Mouse (Mus musculus) CH12.LX (cell line): Measurements from ENCODE around the gene Alox12b. TPM values are rescaled to one million over a fixed set of nuclear protein-coding genes. Genes with fewer than 3 reads are reported as not detected.
A peak's percentile ranks its signal among the peaks of the same experiment; 100 is the strongest.

Source experiments
- DNase-seq: peaks from one replicate; pipeline ENCODE4 v3.0.0-alpha.2; 2013; ENCODE audit errors: extremely low read depth
- H3K27ac ChIP-seq: 2 replicates; pipeline ENCODE4 v1.5.1; 2012; ENCODE audit warnings: low read depth, mild to moderate bottlenecking, control low read depth, moderate library complexity; ENCODE audit not compliant: insufficient read depth
- H3K27me3 ChIP-seq: replicated peaks from 2 replicates; pipeline ENCODE3; 2012; ENCODE audit warnings: inconsistent platforms
- H3K36me3 ChIP-seq, 2 experiments: replicated peaks in 1 of 2; 2 replicates each; pipeline versions ENCODE3 to v1.6.1; 2012; ENCODE audit warnings: inconsistent platforms in 1 of 2, low read length in 1 of 2, mild to moderate bottlenecking in 1 of 2, mixed read lengths in 1 of 2, moderate library complexity in 1 of 2; ENCODE audit not compliant: control insufficient read depth in 1 of 2, insufficient read depth in 1 of 2
- H3K4me1 ChIP-seq, 2 experiments: 2 replicates each; pipeline ENCODE4 v1.6.1; 2012; ENCODE audit warnings: inconsistent platforms in 1 of 2, moderate library complexity in 1 of 2; ENCODE audit not compliant: insufficient read depth in 2 of 2, control insufficient read depth in 1 of 2
- H3K4me2 ChIP-seq: 2 replicates; pipeline ENCODE4 v1.6.1; 2012; ENCODE audit warnings: low read depth, mild to moderate bottlenecking, control low read depth; ENCODE audit not compliant: poor library complexity, insufficient read depth, severe bottlenecking
- H3K4me3 ChIP-seq, 3 experiments: fragments of 150-350 bp in 1 of 3; sonication (generic) in 1 of 3; replicated peaks in 1 of 3; 2 replicates each; pipeline versions ENCODE3 to v1.5.1; 2011 to 2012; ENCODE audit warnings: low read depth in 2 of 3, low read length in 2 of 3, mild to moderate bottlenecking in 2 of 3, moderate library complexity in 2 of 3, control low read depth in 1 of 3, improper control_type of control experiment in 1 of 3, inconsistent platforms in 1 of 3, mixed read lengths in 1 of 3; ENCODE audit not compliant: poor library complexity in 1 of 3
- H3K79me2 ChIP-seq: replicated peaks from 2 replicates; pipeline ENCODE4 v1.6.1; 2012; ENCODE audit warnings: mild to moderate bottlenecking, moderate library complexity; ENCODE audit not compliant: control insufficient read depth, poor library complexity, insufficient read depth, severe bottlenecking; ENCODE audit errors: extremely low read depth
- H3K9ac ChIP-seq: 2 replicates; pipeline ENCODE4 v1.6.1; 2012; ENCODE audit warnings: low read depth, mild to moderate bottlenecking, control low read depth, moderate library complexity; ENCODE audit not compliant: insufficient read depth
- H3K9me3 ChIP-seq: replicated peaks from 2 replicates; pipeline ENCODE3; 2012; ENCODE audit warnings: low read length, inconsistent platforms, mixed read lengths
- BHLHE40 ChIP-seq: IDR thresholded peaks from 2 replicates; pipeline ENCODE4 v1.6.1; 2011; ENCODE audit warnings: mild to moderate bottlenecking, low read depth, low read length, improper control_type of control experiment
- EP300 ChIP-seq: IDR thresholded peaks from 2 replicates; pipeline ENCODE4 v1.6.1; 2011; ENCODE audit warnings: low read length, improper control_type of control experiment
- ETS1 ChIP-seq: conservative IDR thresholded peaks from 2 replicates; pipeline ENCODE4 v1.6.1; 2012; ENCODE audit warnings: low read depth, mild to moderate bottlenecking, inconsistent platforms, low read length, improper control_type of control experiment, moderate library complexity
- HCFC1 ChIP-seq: IDR thresholded peaks from 2 replicates; pipeline ENCODE4 v1.6.1; 2012; ENCODE audit warnings: low read depth, mild to moderate bottlenecking, inconsistent platforms, low read length, improper control_type of control experiment
- IRF4 ChIP-seq: IDR thresholded peaks from 2 replicates; pipeline ENCODE4 v1.6.1; 2014; ENCODE audit warnings: low read depth, mild to moderate bottlenecking, inconsistent platforms, low read length, improper control_type of control experiment
- JUND ChIP-seq: conservative IDR thresholded peaks from 2 replicates; pipeline ENCODE4 v1.6.1; 2011; ENCODE audit warnings: low read depth, low read length, improper control_type of control experiment
- TBP ChIP-seq: conservative IDR thresholded peaks from 2 replicates; pipeline ENCODE4 v1.6.1; 2011; ENCODE audit warnings: low read depth, low read length, improper control_type of control experiment
- dilution Hi-C: fragments of 300-500 bp; cut with MboI; formaldehyde crosslinking; loops from 2 replicates; pipeline ENCODE4 v1.14.3; 2020; ENCODE audit warnings: low sequenced_read_pairs; ENCODE audit not compliant: extremely low pct_unique_long_range_greater_than_20kb, extremely low pct_ligation_motif_present
- in situ Hi-C: fragments of 300-500 bp; cut with MboI; formaldehyde crosslinking; loops from 3 replicates; pipeline ENCODE4 v1.14.3; 2019; ENCODE audit warnings: low sequenced_read_pairs, low pct_ligation_motif_present, low pct_unique_long_range_greater_than_20kb, mixed read lengths
- polyA plus RNA-seq: library from polyadenylated mRNA; unstranded; fragments of >175 nt; gene quantifications from 2 replicates; pipeline ENCODE4 v1.2.1, GENCODE M21; 2012; ENCODE audit warnings: low read depth; ENCODE audit not compliant: insufficient read length
- total RNA-seq, 2 experiments: library from RNA; depleted of rRNA; stranded (reverse); fragments of 300-350 nt in 1 of 2; fragments of >200 nt in 1 of 2; gene quantifications; 2 replicates each; pipeline ENCODE4 v1.2.3; 2012 to 2014

Gene Alox12b
- total and polyA plus RNA-seq, 3 experiments, result not detected

DNA sequence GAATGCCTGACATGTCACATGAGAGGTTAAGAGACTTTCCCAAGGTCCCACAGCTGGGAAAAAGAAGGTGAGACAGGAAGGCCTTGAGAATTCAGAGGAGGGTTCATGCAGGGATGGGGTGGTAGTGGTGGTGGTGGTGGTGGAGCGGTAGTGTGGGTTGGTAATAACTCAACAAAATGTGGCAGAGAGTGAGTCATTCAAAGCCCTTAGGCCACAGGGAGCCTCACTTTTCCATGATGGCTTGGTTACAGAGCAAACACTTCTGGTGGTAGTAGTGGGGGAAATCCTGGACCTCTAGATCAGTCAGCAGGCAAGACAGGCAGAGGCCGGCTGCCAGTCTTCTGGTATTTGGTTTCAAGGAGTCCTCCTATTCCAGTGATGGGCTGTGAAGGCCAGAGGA is 15.8 kb downstream of the Alox12b start:
- dilution Hi-C loops, result no loop called here

DNA sequence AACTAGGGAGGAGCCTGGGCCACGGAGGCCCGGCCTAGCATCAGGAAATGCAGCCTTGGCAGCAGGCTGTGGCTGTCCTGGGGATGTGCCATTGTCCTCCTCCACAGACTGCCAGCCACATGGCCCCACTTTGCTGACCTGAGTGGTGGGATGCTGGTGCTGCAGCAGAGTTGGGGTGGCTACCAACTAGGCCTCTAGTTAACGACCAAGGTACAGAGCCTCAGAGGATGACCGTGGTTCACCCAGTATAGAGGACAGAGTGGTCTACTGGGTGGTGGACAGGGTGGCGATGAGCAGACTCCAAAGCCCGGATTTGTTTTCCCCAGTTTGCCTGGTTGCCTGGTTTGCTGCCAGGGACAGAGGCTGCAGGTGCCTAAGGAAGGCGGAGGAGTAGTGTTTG is 17.9 kb downstream of the Alox12b start:
- Histone ChIP-seq H3K27ac (no peak overlapping the region), H3K4me1 (peaks cover 4 to 7% of the 10 kb centered on the region in 2 experiments; a peak in 1 of 4 replicates), H3K9me3 (no peaks in the 10 kb centered on the region), H3K4me2 (no peak overlapping the region), H3K36me3 (no peaks in the 10 kb centered on the region), H3K79me2 (no peaks in the 10 kb centered on the region), H3K9ac (no peak overlapping the region), H3K27me3 (peaks cover 87% of the 10 kb centered on the region), H3K4me3 (no peak overlapping the region)
- dilution Hi-C loops (no loop called here), in situ Hi-C loops (no loop called here)
- no peak for TF ChIP-seq JUND
- TF ChIP-seq BHLHE40, result no peak
- DNase-seq, result no peak

More for the DNA sequence above, 15.8 kb downstream of the Alox12b start:
- Histone ChIP-seq H3K9me3 (no peaks in the 10 kb centered on the region), H3K27me3 (peaks cover 87% of the 10 kb centered on the region), H3K79me2 (no peaks in the 10 kb centered on the region), H3K4me3 (no peak overlapping the region), H3K27ac (no peak overlapping the region), H3K9ac (no peak overlapping the region), H3K36me3 (no peaks in the 10 kb centered on the region), H3K4me2 (no peak overlapping the region), H3K4me1 (peaks cover 4 to 7% of the 10 kb centered on the region in 2 experiments; a peak in 1 of 4 replicates)
- DNase-seq, result peak; percentile 39
- TF ChIP-seq EP300 (peak; percentile 48; the same call in 1 of the 2 replicates), HCFC1 (no peak), ETS1 (0 out of 2 replicates have a peak, but pooled peaks have one; percentile 18), JUND (no peak), BHLHE40 (0 out of 2 replicates have a peak, but pooled peaks have one; percentile 27), IRF4 (peak; percentile 54; the same call in 1 of the 2 replicates)
- in situ Hi-C loops, result no loop called here

- no peaks in the 10 kb centered on the region for H3K79me2 ChIP-seq
- no peak overlapping the region for H3K27ac ChIP-seq
- dilution Hi-C loops (no loop called here), in situ Hi-C loops (no loop called here)
- no peak overlapping the region for H3K4me3 ChIP-seq
- no peak overlapping the region for H3K4me2 ChIP-seq
- H3K4me1 ChIP-seq, result 0 out of 4 replicates have a peak, but pooled peaks cover 4 to 5% of the 10 kb centered on the region in 2 experiments
- TF ChIP-seq ETS1, result no peak
- peak; percentile 91 for TF ChIP-seq TBP
- TF ChIP-seq, all 38 proteins: peak for 1
- H3K27me3 ChIP-seq, result peaks cover 85% of the 10 kb centered on the region
- no peaks in the 10 kb centered on the region for H3K9me3 ChIP-seq
- H3K9ac ChIP-seq, result no peak overlapping the region
- H3K36me3 ChIP-seq, result no peaks in the 10 kb centered on the region
- no peak for DNase-seq
Observed at GRCm38 (mm10) chr11:69178525-69178924, 21.7 kb downstream of the Alox12b start.
